Mouse (Mus musculus) hindbrain, embryonic 10.5 days (tissue): ENCODE measurements around the gene Mogat2. TPM values are rescaled to one million over a fixed set of nuclear protein-coding genes. Genes with fewer than 3 reads are reported as not detected.

Experiments used
- DNase-seq: peaks from one replicate; pipeline ENCODE4 v3.0.0-alpha.2; 2017; ENCODE audit warnings: low spot score
- H3K27ac ChIP-seq: fragments of 300-500 bp; sonication (generic); 2 replicates; pipeline ENCODE4 v1.5.1; 2016; ENCODE audit warnings: mild to moderate bottlenecking, moderate library complexity
- H3K27me3 ChIP-seq: fragments of 300-500 bp; sonication (generic); 2 replicates; pipeline ENCODE4 v1.6.1; 2016; ENCODE audit warnings: mild to moderate bottlenecking; ENCODE audit not compliant: poor library complexity, insufficient read depth, severe bottlenecking
- H3K36me3 ChIP-seq: fragments of 300-500 bp; sonication (generic); 2 replicates; pipeline ENCODE4 v1.6.1; 2016; ENCODE audit warnings: mild to moderate bottlenecking, moderate library complexity
- H3K4me1 ChIP-seq: fragments of 300-500 bp; sonication (generic); replicated peaks from 2 replicates; pipeline ENCODE4 v1.6.1; 2016; ENCODE audit warnings: mild to moderate bottlenecking
- H3K4me3 ChIP-seq: fragments of 300-500 bp; sonication (generic); 2 replicates; pipeline ENCODE4 v1.5.1; 2016; ENCODE audit warnings: mild to moderate bottlenecking, moderate library complexity
- H3K9me3 ChIP-seq: fragments of 300-500 bp; sonication (generic); 2 replicates; pipeline ENCODE4 v1.6.1; 2016; ENCODE audit warnings: mild to moderate bottlenecking, moderate library complexity
- WGBS: fragments of 180-500 bp; shearing (Covaris S2); methylation state at CpG from one replicate; pipeline ENCODE4 v1.1.7; 2016; 5-methylcytosine and 5-hydroxymethylcytosine counted together
- polyA plus RNA-seq: library from polyadenylated mRNA; unstranded; fragments of >200 nt; fragmentation: Nextera tagmentation; extraction: Ambion mirVana; gene quantifications from 2 replicates; pipeline ENCODE4 v1.2.1, GENCODE M21; 2016

Mogat2 gene
- polyA plus RNA-seq, result 21.2 and 31.5 TPM in 2 replicates

- Histone ChIP-seq H3K4me1 (peaks cover 41% of the 10 kb centered on the region), H3K4me3 (peak within 1 kb of the TSS; percentile 41), H3K27ac (peak within 1 kb of the TSS; percentile 85), H3K27me3 (peaks cover 29% of the 10 kb centered on the region), H3K9me3 (no peaks in the 10 kb centered on the region), H3K36me3 (no peaks in the 10 kb centered on the region)
- DNase-seq, result no peak
- 5% methylated on average over 13 of the region's 13 CpGs for WGBS
Observed at GRCm38 (mm10) chr7:99238417-99238816, at the start of gene Mogat2. Gene Mogat2 (minus strand): TSS chr7:99238619.

- H3K4me3 ChIP-seq, result no peak overlapping the region
- peak overlapping the region; percentile 81 for H3K27ac ChIP-seq
- H3K27me3 ChIP-seq, result no peaks in the 10 kb centered on the region
- WGBS, result 24% methylated on average over 3 of the region's 3 CpGs
- peak; percentile 79 for DNase-seq
- H3K36me3 ChIP-seq, result peaks cover 25% of the 10 kb centered on the region
- peaks cover 14% of the 10 kb centered on the region for H3K9me3 ChIP-seq
- H3K4me1 ChIP-seq, result peaks cover 44% of the 10 kb centered on the region
Observed at GRCm38 (mm10) chr7:99287287-99287686, 48.9 kb upstream of the Mogat2 start.

DNA sequence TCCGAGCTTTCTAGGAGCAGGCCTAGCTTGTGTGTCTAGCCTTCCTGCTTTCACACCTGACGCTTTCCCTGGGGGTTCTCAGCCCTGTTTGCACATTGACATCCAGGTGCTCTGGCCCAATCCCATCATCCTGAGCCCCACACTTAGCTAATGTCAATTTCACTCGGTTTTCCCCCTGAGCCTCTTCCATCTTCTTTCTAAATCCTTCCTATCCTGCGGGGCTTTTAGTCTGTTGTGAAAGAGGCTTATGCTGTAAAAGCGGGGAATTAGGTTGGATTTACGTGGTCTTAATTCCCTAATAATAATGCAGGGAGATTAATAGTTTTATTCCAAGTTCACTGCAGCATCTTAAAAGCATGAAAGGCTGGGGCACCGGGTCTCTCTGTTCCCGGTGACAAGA lies 41.2 kb upstream of the Mogat2 start:
- Histone ChIP-seq H3K36me3 (peaks cover 31% of the 10 kb centered on the region), H3K27me3 (no peaks in the 10 kb centered on the region), H3K27ac (no peak overlapping the region), H3K4me3 (no peak overlapping the region), H3K4me1 (peaks cover 12% of the 10 kb centered on the region; the same call in 1 of the 2 replicates), H3K9me3 (no peaks in the 10 kb centered on the region)
- 76% methylated on average over 8 of the region's 8 CpGs for WGBS
- DNase-seq, result no peak

DNA sequence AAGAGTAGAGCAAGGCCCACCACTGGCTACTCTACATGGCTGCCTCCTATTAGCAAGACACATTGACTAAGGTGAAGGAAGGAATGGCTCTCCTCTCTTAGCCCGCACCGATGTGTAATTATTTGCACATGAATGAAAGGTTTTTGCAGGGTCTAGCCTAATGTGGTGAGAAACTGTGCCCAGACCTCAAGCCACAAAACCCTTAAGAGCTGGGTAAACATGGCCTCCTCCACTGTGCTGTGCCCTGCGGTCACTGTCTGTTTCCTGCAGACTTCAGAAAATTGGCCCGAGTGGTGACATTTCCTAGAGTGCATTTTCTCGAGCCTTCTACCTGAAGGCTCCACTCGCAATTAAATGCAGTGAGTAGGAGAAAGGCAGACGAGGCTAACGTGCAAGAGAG lies 39.9 kb upstream of the Mogat2 start:
- Histone ChIP-seq H3K36me3 (peaks cover 28% of the 10 kb centered on the region), H3K27ac (no peak overlapping the region), H3K27me3 (no peaks in the 10 kb centered on the region), H3K4me3 (no peak overlapping the region), H3K9me3 (no peaks in the 10 kb centered on the region), H3K4me1 (peaks cover 18% of the 10 kb centered on the region)
- WGBS, result 92% methylated on average over 8 of the region's 8 CpGs
- DNase-seq, result no peak

GRCm38 (mm10) chr7:99276679-99277078 lies 38.3 kb upstream of the Mogat2 start:
- Histone ChIP-seq H3K36me3 (peaks cover 22% of the 10 kb centered on the region), H3K27ac (no peak overlapping the region), H3K9me3 (no peaks in the 10 kb centered on the region), H3K4me3 (no peak overlapping the region), H3K4me1 (peaks cover 25% of the 10 kb centered on the region), H3K27me3 (no peaks in the 10 kb centered on the region)
- 86% methylated on average over 1 of the region's 1 CpGs for WGBS
- no peak for DNase-seq

GRCm38 (mm10) chr7:99275131-99275530 lies 36.7 kb upstream of the Mogat2 start:
- Histone ChIP-seq H3K4me1 (peaks cover 41% of the 10 kb centered on the region), H3K4me3 (no peak overlapping the region), H3K27ac (no peak overlapping the region), H3K9me3 (no peaks in the 10 kb centered on the region), H3K27me3 (peaks cover 15% of the 10 kb centered on the region), H3K36me3 (peaks cover 22% of the 10 kb centered on the region)
- 78% methylated on average over 6 of the region's 6 CpGs for whole genome bisulfite sequencing
- no peak for DNase-seq

- no peak for DNase-seq
- Histone ChIP-seq H3K4me1 (peaks cover 70% of the 10 kb centered on the region), H3K36me3 (0 out of 2 replicates have a peak, but pooled peaks cover 4% of the 10 kb centered on the region), H3K4me3 (peak overlapping the region; percentile 80), H3K9me3 (no peaks in the 10 kb centered on the region), H3K27ac (peak overlapping the region; percentile 76), H3K27me3 (peaks cover 50% of the 10 kb centered on the region)
- 72% methylated on average over 9 of the region's 9 CpGs for WGBS
Observed at GRCm38 (mm10) chr7:99271630-99272029, 33.2 kb upstream of the Mogat2 start.

DNA sequence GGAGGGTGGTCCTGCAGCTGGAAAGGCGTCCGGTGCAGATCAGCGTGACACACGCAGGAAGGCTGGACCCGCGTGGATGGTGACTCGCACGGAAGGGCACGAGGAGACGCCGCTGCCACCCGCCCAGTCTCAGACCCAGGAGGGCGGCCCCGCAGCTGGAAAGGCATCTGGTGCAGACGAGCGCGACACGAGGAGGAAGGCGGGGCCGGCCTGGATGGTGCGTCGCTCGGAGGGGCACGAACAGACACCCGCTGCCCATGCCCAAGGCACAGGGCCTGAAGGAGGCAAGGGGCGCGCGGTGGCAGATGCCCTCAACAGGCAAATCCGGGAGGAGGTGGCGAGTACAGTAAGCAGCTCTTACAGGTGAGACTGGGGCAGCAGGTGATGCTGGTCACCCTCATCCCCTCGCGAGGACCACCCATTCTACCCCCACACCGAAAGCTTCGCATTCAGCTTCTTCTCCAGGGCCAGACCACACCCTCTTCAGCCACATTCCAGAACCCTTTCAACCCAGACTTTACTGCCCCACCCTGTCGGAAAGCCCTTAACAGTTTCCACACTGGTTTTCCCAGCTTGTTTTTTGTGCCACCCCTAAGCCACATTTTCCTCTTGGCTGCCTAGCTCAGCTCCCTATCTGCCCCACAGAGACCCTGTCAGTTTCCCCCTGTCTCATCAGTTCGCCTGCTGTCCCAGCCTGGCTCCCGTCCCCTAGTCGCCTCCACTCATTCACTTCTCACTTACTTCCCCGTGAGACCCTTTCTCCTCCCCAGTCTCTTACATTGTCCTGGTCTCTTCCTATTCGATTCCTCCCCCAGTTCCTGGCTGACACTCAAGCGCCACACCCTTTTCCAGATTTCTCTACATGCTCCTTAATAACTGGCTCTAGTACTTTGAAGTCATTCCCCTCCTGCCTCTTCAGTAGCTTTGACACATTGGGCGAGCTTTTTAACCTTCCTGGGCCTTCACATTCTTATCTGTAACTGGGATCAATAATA lies 30.8 kb upstream of the Mogat2 start:
- Histone ChIP-seq H3K36me3 (no peaks in the 10 kb centered on the region), H3K27ac (peak overlapping the region; percentile 90), H3K27me3 (peaks cover 69% of the 10 kb centered on the region), H3K9me3 (no peaks in the 10 kb centered on the region), H3K4me3 (peak overlapping the region; percentile 80), H3K4me1 (peaks cover 71% of the 10 kb centered on the region)
- peak; percentile 25 for DNase-seq
- 7% methylated on average over 42 of the region's 42 CpGs for WGBS

- Histone ChIP-seq H3K4me3 (peak overlapping the region; percentile 80), H3K27ac (peak overlapping the region; percentile 90), H3K27me3 (peaks cover 69% of the 10 kb centered on the region), H3K9me3 (no peaks in the 10 kb centered on the region), H3K4me1 (peaks cover 66% of the 10 kb centered on the region), H3K36me3 (no peaks in the 10 kb centered on the region)
- DNase-seq, result no peak
- under 1% methylated on average over 29 of the region's 29 CpGs for WGBS
Observed at GRCm38 (mm10) chr7:99268506-99268900, 30.1 kb upstream of the Mogat2 start.

GRCm38 (mm10) chr7:99267897-99268505 lies 29.6 kb upstream of the Mogat2 start:
- DNase-seq, result peak; percentile 90
- no peaks in the 10 kb centered on the region for H3K36me3 ChIP-seq
- peaks cover 62% of the 10 kb centered on the region for H3K4me1 ChIP-seq
- H3K27ac ChIP-seq, result peak overlapping the region; percentile 90
- H3K27me3 ChIP-seq, result peaks cover 69% of the 10 kb centered on the region
- no peaks in the 10 kb centered on the region for H3K9me3 ChIP-seq
- whole genome bisulfite sequencing, result under 1% methylated on average over 59 of the region's 59 CpGs
- H3K4me3 ChIP-seq, result peak overlapping the region; percentile 80

- Histone ChIP-seq H3K27ac (peak within 1 kb of the TSS; percentile 90), H3K4me1 (peaks cover 60% of the 10 kb centered on the region), H3K27me3 (peaks cover 69% of the 10 kb centered on the region), H3K36me3 (no peaks in the 10 kb centered on the region), H3K9me3 (no peaks in the 10 kb centered on the region), H3K4me3 (peak within 1 kb of the TSS; percentile 80)
- peak; percentile 72 for DNase-seq
- WGBS, result 1% methylated on average over 34 of the region's 34 CpGs
Observed at GRCm38 (mm10) chr7:99267251-99267896, 29.0 kb upstream of the Mogat2 start, which contains the start of gene Map6. Gene Map6 (plus strand): TSS chr7:99267447.

GRCm38 (mm10) chr7:99264597-99264996 lies 26.2 kb upstream of the Mogat2 start:
- DNase-seq, result no peak
- peaks cover 49% of the 10 kb centered on the region for H3K27me3 ChIP-seq
- H3K4me3 ChIP-seq, result no peak overlapping the region
- no peak overlapping the region for H3K27ac ChIP-seq
- H3K36me3 ChIP-seq, result no peaks in the 10 kb centered on the region
- H3K4me1 ChIP-seq, result peaks cover 37% of the 10 kb centered on the region
- H3K9me3 ChIP-seq, result no peaks in the 10 kb centered on the region
